Mouse (Mus musculus) kidney, postnatal 4 days (tissue): ENCODE measurements at regions not wholly inside any gene's neighbourhood (a gene's known extent, or its start where the extent isn't known, plus 50 kb on each side); places are given as distances from the start of the nearest gene placed in this dataset.

ENCODE experiments used
- DNase-seq, 2 experiments: peaks; one replicate each; pipeline ENCODE4 v3.0.0; 2021; ENCODE audit warnings: mixed read lengths in 2 of 2

GRCm38 (mm10) chr11:55772538-55772937, 164.5 kb upstream of the Glra1 start:
- DNase-seq, result no peak

DNA sequence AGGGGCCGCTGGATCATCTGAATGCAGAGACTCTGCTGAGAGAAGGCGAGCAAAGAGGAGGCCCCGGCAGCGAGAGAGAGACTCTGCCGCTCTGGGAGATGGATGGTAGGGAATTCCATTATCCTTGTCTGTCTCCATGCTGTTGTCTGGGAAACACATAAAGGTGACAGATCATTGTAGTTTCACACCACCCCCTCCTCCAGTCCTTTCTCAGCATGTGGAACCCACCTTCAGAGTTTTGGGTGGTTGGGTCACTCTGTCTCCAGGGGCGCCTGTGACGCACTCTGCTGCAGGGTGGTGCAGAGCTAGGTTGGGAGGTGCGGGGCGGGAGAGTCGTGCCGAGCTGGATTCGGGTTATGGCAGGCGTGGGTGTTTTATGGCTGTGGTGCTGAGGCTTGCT, 164.1 kb upstream of the Glra1 start:
- DNase-seq, result no peak

GRCm38 (mm10) chr11:55764846-55765245, 156.8 kb upstream of the Glra1 start:
- DNase-seq, result no peak
